Mouse (Mus musculus) gastrocnemius, postnatal 14 days (tissue): ENCODE measurements around the gene Gm20388. TPM values are rescaled to one million over a fixed set of nuclear protein-coding genes. Genes with fewer than 3 reads are reported as not detected.

Source experiments
- DNase-seq: peaks from one replicate; pipeline ENCODE4 v3.0.0; 2021; ENCODE audit warnings: mixed read lengths
- intact Hi-C: fragments of 180-260 bp; cut with DNase I; formaldehyde crosslinking; loops from one replicate; pipeline ENCODE4 v1.15.1; 2025; ENCODE audit warnings: low total_unique reads
- total RNA-seq, 2 experiments: library from RNA; stranded (reverse); gene quantifications; 2 replicates each; pipeline ENCODE4 v1.2.3; 2021

Gm20388 gene
- total RNA-seq, 2 experiments from 2014 or later = 5.6 to 6.0 TPM

DNA sequence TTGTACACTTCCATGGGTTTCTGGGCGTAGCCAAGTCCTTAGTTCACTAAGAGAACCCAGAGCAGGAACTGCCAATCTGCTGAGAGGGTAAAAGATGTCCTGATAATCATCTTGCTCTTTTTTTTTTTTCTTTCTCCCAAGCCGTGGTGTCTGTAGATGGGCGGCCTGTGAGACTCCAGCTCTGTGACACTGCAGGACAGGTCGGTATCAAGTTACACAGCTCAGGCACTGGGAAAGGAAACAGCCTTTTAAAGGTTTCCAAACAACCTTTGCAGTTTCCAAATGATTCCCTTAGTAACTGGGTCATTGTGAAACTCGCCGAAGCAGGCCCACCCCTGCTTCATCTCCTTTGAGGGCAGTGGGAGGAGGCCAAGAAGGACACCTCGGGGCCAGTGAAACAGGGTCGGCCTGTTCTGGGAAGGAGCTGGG is 3744.7 kb downstream of the Gm20388 start:
- DNase-seq = no peak
- intact Hi-C loops = no loop called here

DNA sequence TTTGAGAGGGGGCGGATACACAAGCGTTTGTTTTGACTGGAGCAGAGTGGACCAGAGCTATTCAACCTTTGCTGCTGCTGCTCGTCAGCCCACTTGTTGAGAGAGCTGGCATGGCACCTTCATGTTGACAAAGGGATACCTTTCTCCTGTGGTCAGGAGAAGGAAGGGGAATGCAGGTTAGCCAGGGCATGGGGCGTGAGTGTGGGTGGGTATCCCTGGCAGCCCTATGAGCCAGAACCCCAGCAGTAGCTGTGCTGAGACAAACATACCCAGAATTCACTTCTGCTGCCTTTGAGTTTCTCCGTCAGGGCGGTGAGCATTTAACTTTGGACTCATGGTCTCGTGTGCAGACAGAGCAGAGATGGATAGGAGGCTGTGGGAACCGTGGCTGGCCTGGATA is 3747.2 kb downstream of the Gm20388 start:
- intact Hi-C loops = no loop called here
- DNase-seq = no peak

DNA sequence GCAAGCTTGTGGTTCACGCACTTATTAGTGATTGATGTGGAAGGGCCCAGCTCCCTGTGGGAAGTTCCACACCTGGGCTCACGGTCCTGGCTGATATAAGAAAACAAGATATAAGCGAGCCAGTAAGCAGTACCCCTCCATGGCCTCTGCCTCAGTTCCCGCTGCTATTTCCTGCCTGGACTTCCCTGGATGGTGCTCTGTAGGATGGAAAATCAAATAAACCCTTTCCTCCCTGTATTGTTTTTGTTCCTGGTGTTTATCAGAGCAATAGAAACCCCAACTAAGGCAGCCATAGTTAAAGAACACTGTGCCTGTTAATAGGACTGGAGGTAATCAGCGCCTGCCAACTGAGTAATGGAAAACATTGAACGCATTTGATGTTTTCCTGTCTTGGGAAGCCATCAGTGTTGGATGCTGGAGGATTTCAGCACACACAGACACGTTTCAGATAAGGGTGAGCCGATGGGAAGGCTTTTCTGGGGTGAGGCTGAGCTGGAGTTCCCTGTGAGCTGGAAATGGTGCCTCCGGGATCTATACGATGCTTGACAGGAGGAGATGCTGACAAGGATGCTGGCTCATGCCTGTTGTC is 3748.9 kb downstream of the Gm20388 start:
- no peak for DNase-seq
- intact Hi-C loops = no loop called here

DNA sequence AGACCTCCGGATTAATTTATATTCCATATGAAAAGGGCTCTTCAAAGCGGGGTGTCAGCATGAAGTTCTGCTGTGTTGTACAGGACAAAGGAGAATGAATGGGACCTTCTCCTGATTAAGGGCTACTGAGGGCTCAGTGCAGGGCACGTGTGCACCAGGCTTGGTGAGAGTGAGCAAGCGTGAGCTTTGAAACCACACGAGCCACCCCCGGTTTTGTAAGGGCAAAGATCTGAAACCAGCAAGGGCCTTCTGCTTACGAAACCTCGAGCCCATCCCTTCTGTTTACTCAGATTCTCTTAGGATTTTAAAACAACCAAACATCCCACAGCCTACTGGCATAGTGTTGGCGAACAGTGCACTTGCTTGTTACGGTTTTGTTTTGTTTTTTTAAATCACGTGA is 3750.9 kb downstream of the Gm20388 start:
- DNase-seq = no peak
- intact Hi-C loops = no loop called here

DNA sequence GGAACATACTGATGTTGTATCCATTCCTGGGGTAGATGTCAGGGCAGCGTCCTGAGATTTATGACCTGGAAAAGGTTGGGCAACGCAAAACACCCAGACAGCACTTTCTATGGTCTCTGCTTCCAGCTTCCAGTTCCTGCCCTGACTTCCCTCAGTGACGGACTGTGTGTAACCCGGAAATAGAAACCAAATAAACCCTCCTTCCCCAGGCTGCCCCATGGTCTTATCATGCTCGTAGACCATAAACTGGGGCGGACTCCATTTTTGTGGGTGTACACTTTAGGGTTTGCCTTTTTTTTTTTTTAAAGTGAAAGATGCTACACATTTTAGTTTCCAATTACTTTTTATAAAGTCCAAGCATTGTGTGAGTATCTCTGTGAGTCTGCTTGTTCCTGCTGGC is 3754.9 kb downstream of the Gm20388 start:
- intact Hi-C loops = no loop called here
- no peak for DNase-seq

DNA sequence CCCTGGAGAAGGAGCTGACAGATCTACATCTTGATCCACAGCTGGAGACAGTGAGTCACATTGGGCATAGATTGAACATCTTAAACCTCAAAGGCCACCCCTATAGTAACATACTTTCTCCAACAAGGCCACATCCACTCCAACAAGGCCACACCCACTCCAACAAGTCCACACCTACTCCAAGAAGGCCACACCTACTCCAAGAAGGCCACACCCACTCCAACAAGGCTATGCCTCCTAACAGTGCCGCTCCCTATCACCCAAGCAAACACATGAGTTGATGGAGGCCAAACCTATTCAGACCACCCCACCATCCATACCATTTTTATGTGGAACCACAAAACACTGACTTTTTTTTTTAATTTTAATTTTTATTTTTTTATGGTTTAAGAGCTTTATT is 3756.2 kb downstream of the Gm20388 start:
- no peak for DNase-seq
- intact Hi-C loops = no loop called here

DNA sequence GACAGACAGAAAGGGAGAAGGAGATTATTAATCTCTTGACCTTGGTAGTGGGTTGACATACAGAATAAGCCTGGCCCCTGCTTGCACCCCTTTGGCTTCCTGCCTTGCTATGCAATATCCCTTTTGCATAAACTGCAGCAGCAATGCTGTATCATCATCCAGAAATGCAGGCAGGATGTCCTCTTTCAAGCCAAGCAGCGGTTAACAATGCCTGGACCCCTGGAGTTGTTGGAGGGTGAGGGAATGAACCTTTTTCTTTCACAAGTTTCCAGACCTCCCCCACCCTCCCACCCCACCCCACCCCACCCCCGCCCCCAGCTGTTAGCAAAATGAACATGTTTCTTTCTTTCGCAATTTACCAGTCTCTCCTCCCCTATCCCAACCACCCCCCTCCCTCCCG is 3758.0 kb downstream of the Gm20388 start:
- intact Hi-C loops = no loop called here
- DNase-seq = no peak

DNA sequence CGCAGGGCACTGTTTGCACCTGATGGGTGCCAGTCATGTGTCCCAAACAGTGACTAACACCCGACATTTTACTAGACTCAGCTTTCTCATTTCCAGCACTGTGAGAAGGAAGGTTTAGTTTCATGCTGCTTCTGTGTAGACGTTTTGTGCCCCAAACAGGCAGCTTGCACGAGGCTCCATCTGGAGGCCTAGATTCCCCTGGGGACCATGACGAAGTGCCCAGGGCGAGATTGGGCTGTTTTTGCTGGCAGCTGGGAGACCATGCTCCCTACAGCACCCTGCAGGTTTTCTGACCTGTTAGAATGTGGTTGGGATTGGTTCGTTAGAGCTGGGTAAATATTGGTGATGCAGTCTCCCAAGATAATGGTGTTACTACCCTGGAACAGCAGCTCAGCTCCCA is 3760.1 kb downstream of the Gm20388 start:
- DNase-seq = no peak
- intact Hi-C loops = no loop called here

DNA sequence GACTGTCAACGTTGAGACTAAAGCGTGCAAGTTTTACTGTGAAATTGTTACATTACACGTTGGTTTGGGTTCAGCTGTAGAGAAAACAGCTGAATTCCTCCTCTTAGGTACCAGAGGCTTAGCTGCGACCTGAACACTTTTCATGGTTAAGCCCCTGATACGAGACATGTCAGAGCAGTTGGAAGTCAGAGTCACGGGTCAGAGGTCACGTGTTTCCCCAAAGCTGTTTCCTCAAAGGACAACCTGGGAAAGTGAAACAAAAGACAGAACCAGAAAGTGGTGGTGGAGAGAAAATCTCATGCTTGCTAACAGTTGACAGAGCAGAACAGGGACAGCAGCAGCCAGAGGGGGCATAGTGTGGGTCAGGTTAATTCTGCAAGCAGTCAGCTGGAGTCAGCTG is 3760.8 kb downstream of the Gm20388 start:
- no peak for DNase-seq
- intact Hi-C loops = no loop called here

DNA sequence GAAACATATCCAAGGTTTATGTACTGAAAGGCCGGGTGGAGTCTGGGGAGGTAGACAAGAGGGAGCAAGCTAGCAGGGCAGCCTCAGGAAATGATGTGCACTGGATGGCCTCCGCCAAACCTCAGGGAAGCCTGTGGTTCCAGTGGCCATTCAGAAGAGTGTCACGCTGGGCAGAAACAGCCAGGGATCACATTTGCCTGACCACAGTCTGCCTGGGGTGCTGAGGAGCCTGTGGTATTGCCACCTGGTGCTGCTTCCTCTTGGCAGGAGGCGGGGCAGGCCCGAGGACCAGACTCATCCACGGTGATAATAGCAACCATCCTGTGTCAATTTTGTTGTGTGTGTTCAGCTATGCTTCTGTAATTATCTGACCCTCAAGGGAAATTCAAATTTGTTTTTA is 3762.0 kb downstream of the Gm20388 start:
- intact Hi-C loops = no loop called here
- DNase-seq = no peak

DNA sequence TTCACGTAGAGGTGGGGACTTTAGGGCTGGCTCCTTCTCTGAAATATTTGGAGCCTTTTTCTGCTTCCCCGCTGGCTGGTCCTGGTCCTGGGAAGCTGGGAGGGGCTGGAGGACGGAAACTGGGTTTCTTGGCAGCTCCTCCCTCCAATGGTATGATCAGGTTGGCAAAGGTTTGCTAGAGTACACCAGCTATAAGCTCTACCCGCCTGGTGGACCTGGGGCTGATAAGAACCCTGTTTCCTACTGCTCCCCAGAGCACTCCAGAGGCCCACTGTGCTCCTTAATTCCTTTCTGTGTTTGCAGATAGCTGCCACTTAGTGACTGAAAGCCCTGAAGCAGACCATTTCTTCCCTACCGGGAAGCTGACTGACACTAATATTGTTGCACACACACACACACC is 3765.0 kb downstream of the Gm20388 start:
- intact Hi-C loops = no loop called here
- DNase-seq = no peak

DNA sequence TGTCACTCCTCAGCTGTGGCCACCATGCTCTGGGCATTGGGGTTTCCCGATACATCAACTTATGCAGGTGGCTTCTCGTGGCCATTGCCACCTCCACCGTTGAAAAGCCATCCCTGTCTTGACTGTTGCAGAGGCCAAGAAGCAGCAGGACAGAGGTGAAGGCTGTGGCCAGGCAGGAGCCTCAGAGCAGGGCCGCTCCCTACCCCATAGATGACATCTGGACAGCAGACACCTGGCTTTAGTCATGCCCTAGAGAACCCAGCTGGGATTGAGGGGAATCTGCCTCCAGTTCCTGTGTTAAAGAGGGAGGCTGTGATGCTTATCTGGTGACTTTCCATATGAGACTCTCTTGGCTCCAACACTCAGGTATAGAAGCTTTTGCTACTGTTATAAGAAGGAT is 3767.7 kb downstream of the Gm20388 start:
- intact Hi-C loops = no loop called here
- DNase-seq = no peak

DNA sequence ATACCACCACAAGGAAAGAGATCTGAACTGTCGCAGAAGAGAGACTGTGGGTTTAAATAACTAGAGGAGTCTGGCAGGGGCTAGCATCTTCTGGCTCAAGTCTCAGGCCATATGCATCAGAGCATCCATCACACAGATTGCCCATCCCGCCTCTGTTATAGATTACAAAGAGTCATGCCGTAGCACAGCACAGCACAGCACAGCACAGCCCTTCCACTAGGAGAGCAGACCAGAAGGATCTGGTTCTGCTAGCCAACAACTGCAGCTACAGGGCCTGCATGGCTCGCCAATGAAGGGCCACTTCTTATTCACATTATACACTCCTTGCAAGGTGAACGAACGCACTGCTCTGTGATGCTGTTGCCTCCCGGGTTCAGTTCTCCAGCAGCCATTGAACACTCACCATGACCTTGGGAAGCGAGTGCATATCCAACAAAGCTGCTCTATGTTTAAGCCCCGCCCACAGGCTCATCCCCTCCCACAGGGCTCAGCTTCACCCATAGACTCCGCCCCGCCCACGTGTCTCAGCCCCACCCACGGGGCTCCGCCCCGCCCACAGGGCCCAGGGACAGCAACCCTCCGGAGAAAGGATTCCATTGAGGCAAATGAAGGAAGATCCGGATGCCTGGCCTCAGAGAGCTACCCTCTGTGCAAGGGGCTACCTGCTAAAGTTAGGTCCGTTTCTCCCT is 3771.6 kb downstream of the Gm20388 start:
- peak; percentile 23 for DNase-seq

DNA sequence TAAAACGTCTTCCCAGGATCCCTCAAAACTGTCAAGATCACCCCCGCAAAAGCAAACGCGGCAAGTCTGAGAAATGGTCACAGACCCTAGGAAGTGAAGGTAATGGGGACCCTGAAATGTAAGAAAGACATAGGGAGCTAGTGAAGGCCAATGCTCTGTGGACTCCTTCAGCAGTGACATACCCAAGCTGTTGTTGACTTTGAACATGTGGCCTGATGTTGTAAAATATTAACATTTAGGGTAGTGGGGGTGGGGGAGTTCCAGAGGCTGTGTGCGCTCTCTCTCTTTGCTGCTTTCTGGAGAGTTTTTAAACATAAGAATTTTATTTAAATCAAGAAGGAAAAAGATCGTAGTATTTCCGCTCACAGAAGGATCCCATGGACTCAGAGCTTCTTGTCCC is 3772.7 kb downstream of the Gm20388 start:
- no peak for DNase-seq
- intact Hi-C loops = no loop called here

More for the DNA sequence above, 3771.6 kb downstream of the Gm20388 start:
- intact Hi-C loops = no loop called here

DNA sequence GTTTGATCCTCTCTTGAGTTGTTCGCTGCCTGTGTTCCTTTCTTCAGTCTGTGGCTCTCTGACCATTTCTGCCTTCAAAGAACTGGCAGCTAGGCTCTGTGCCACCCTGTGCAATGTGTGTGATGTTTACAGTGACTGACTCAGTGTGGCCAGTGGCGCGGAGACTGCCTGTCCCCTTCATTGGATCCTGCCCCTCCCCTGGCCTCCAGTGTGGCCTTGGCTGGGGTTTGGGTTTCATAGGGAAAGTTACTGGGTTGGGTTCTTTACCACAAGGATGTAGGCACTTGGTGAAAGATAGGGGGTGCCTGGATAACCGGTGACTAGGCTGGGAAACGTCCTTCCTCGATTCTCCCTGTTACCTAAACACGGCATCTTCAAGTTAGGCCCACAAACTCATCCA is 3774.2 kb downstream of the Gm20388 start:
- no peak for DNase-seq
- intact Hi-C loops = no loop called here

DNA sequence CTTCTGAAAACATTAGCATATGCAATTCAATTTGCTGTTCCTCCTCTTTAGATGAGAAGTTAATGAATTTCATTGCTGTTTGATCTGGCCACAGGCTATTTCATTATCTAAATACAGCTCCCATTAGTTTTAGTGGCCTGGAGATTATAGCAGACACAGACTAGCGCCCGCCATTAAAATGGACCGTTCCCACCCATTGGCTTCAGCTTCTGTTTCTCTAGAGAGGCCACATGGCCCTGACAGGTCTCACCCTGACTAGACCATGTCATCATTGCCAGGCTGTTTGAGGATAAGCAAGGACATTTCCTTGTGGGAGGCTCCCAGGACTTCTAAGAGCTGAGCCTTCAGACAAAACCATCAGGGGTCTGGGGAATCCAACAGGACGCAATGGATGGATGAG is 3774.8 kb downstream of the Gm20388 start:
- intact Hi-C loops = no loop called here
- DNase-seq = no peak

DNA sequence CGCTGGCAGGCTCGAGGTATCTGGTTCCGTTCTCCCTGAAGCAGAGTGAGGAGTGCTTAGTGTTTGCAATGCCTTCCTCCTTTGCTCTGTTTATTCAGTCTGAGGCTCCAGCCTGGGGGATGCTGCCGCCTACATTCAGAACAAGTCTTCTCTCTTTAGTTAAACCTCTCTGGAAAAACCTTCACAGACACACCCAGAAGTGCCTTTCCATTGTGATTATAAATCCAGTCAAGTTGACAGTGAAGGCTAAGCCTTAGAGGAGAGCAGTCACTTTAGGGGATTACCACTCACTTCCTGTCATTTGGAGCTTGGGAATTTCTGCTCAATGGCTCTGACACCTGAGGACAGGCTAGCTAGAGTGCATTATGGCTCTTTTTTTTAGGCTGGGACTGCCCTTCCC is 3777.2 kb downstream of the Gm20388 start:
- intact Hi-C loops = no loop called here
- DNase-seq = no peak

DNA sequence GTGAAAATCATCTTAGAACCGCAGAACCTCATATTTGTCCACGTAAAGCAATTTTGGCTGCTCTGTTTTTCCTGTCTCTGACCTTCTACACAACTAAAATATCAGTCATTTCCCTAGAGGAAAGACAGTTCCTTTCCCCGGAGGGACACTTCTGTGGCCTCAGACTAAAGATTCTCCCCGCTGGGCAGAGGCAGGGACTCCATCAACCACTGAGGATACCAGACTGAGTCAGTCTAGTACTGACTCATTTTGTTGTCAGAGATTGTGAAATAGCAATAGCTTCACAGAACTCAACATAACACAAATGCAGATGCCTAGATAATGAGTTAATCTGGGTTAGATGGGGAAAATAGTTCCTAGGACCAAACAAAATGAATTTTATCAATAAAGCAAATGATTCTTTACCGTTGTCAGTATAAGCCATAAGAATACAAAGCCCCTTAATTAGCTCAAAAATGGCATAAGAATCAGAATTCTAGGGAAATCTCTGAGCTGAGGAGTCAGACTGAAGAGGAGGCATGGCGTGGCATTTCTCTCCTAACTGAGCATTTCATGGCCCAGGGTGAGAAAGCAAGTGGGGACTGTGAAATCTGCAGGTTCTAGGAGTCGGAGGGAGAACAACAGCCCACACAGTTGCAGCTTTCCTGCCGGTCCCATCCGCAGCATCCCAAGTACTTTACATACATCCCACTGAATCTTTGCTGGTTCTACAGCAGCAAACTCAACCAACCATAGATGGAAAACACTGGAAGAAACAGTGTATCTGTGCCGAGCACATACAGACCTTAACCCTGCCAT is 3781.7 kb downstream of the Gm20388 start:
- intact Hi-C loops = no loop called here

DNA sequence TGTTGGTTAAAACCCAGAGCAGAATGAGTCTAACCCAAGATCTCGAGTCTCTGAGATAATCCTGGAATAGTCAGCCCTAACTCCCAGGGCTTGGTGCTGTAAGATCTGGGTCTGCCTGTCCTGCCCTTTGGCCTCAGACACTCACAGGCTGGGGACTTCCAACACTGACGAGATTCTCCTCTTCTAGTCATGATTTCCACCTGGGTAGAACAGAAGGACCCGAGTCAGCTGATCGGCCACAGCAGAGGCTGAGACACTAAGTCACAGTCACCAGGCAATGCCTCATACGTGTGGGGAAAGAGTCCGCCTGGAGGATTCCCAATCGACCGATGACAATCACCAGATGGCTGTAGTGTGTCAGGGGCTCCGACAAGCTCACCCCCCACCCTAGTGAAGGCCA is 3785.5 kb downstream of the Gm20388 start:
- no peak for DNase-seq
- intact Hi-C loops = no loop called here

More for the DNA sequence above, 3781.7 kb downstream of the Gm20388 start:
- no peak for DNase-seq

DNA sequence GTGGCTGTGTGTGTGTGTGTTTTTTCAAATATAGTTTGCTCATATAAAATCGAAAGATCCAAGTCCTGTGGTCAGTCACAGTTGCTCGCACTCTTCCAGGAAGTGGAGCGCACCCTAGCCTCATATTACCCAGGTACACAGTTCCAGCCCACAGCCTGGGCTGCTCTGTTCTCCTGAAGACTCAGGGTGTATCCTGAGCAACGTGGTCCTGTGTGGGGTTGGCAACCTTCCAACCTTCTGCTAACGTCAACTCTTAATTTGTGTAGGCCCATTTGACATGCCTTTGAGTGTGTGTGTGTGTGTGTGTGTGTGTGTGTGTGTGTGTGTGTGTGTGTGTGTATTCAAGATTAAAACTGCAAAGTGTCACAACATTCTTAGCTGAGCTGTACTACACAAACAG is 3786.7 kb downstream of the Gm20388 start:
- intact Hi-C loops = no loop called here
- no peak for DNase-seq
